Mouse (Mus musculus) E14TG2a.4 (cell line): ENCODE measurements around the gene Fbxl7.

ENCODE experiments used
- CTCF ChIP-seq: conservative IDR thresholded peaks from 2 replicates; pipeline ENCODE4 v1.5.1; 2014; ENCODE audit warnings: low read length
- NANOG ChIP-seq: IDR thresholded peaks from 2 replicates; pipeline ENCODE4 v1.6.1; 2014; ENCODE audit warnings: borderline replicate concordance, low read length, mixed read lengths

GRCm38 (mm10) chr15:26566076-26566475 is 329.3 kb downstream of the Fbxl7 start:
- TF ChIP-seq CTCF (no peak), NANOG (no peak)
